Mouse (Mus musculus) CD4-positive helper T cell, adult 2 months (primary cell): ENCODE data around the gene Lrmda.

ENCODE experiments used
- DNase-seq: peaks from one replicate; pipeline ENCODE4 v3.0.0-alpha.2; 2012; ENCODE audit warnings: low read depth, missing footprints, low spot score

Lrmda gene

GRCm38 (mm10) chr14:22936701-22937100, 917.2 kb downstream of the Lrmda start:
- DNase-seq, result no peak

- DNase-seq, result no peak
Measured at GRCm38 (mm10) chr14:22940576-22940975, 921.1 kb downstream of the Lrmda start.

GRCm38 (mm10) chr14:22942569-22942968, 923.1 kb downstream of the Lrmda start:
- DNase-seq, result no peak

GRCm38 (mm10) chr14:22949466-22949865, 930.0 kb downstream of the Lrmda start:
- no peak for DNase-seq

GRCm38 (mm10) chr14:22952981-22953380, 933.5 kb downstream of the Lrmda start:
- no peak for DNase-seq

GRCm38 (mm10) chr14:22960166-22960565, 940.7 kb downstream of the Lrmda start:
- no peak for DNase-seq

GRCm38 (mm10) chr14:22964796-22965660, 945.5 kb downstream of the Lrmda start:
- DNase-seq, result no peak

- no peak for DNase-seq
Measured at GRCm38 (mm10) chr14:22968705-22969104, 949.2 kb downstream of the Lrmda start.

GRCm38 (mm10) chr14:22986736-22987135, 967.2 kb downstream of the Lrmda start:
- no peak for DNase-seq

GRCm38 (mm10) chr14:22988090-22988669, 968.7 kb downstream of the Lrmda start:
- DNase-seq, result no peak

GRCm38 (mm10) chr14:22995184-22995935, 975.8 kb downstream of the Lrmda start:
- no peak for DNase-seq

- DNase-seq, result no peak
Measured at GRCm38 (mm10) chr14:22998906-22999305, 979.4 kb downstream of the Lrmda start.

GRCm38 (mm10) chr14:23011989-23012388, 992.5 kb downstream of the Lrmda start:
- no peak for DNase-seq

- no peak for DNase-seq
Measured at GRCm38 (mm10) chr14:23014747-23015286, 995.3 kb downstream of the Lrmda start.

GRCm38 (mm10) chr14:23015321-23016067, 996.0 kb downstream of the Lrmda start:
- no peak for DNase-seq

GRCm38 (mm10) chr14:23016068-23016611, 996.6 kb downstream of the Lrmda start:
- no peak for DNase-seq

GRCm38 (mm10) chr14:23041002-23041401, 1021.5 kb downstream of the Lrmda start:
- DNase-seq, result no peak

GRCm38 (mm10) chr14:23045322-23045721, 1025.8 kb downstream of the Lrmda start:
- no peak for DNase-seq

- no peak for DNase-seq
Measured at GRCm38 (mm10) chr14:23046330-23046729, 1026.8 kb downstream of the Lrmda start.

GRCm38 (mm10) chr14:23051441-23051840, 1031.9 kb downstream of the Lrmda start:
- no peak for DNase-seq
